Mouse (Mus musculus): ENCODE data around the gene Cdkl1.

DNA sequence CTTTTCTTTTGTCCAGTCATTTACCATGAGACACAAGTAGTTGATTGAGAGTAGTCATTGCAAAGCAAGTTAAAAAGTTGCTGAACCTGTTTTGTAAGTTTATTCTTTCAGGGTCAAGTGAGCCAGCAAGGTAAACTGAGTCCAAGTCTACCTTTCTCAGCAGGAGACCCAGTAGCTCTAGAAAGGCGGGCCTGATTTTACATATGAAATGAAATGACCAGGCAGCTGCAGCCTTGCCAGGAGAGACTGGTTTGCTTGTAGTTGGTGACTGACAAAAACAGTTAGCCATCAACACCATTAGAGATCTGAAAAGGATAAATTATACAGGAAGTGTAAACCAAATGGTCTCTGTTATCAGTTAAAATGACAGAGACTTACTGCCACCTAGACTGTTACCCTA is 60.8 kb downstream of the Cdkl1 start:
- TF ChIP-seq CTCF (IDR thresholded peaks at IDR 0.05; ENCODE audit: low read depth) (no peak), EP300 (optimal IDR thresholded peaks at IDR 0.05) (no peak)
